Mouse (Mus musculus) stomach, postnatal 0 days (tissue): ENCODE results near the gene Nudcd3.

ENCODE experiments used
- CTCF ChIP-seq: IDR thresholded peaks from 2 replicates; pipeline ENCODE4 v1.5.1; 2016; ENCODE audit warnings: antibody characterized with exemption, low read depth, mild to moderate bottlenecking, moderate library complexity
- EP300 ChIP-seq: optimal IDR thresholded peaks from 2 replicates; pipeline ENCODE3; 2016; ENCODE audit warnings: antibody characterized with exemption

GRCm38 (mm10) chr11:6208158-6208557 lies 7.9 kb upstream of the Nudcd3 start:
- TF ChIP-seq EP300 (no peak), CTCF (no peak)
